Mouse (Mus musculus): ENCODE measurements around the gene Cdc14a. TPM values are rescaled to one million over a fixed set of nuclear protein-coding genes. Genes with fewer than 3 reads are reported as not detected.
A peak's percentile ranks its signal among the peaks of the same experiment; 100 is the strongest.

Cdc14a gene
- polyA plus RNA-seq, 1 experiment from 2014 or later: 15.7 TPM

- H3K9ac ChIP-seq (replicated peaks; ENCODE audit: low read depth, low read length): no peak overlapping the region
- no peaks in the 10 kb centered on the region; the same call in none of the 2 replicates for H3K36me3 ChIP-seq (ENCODE audit: control insufficient read depth, insufficient read depth, low read length)
- no peak for ATAC-seq (ENCODE audit: insufficient number of reproducible peaks, insufficient read depth, low FRiP score, low read depth)
- no peak overlapping the region; the same call in 1 of the 2 replicates for H3K27ac ChIP-seq (ENCODE audit: low read length)
- H3K4me2 ChIP-seq (replicated peaks; ENCODE audit: low read depth, low read length): no peak overlapping the region
- no peaks in the 10 kb centered on the region for H3K9me3 ChIP-seq (ENCODE audit: control insufficient read depth, low read depth, low read length)
- peaks cover 7% of the 10 kb centered on the region for H3K4me1 ChIP-seq (ENCODE audit: control insufficient read depth, insufficient read depth, low read length)
- H3K27me3 ChIP-seq (ENCODE audit: control insufficient read depth, insufficient read depth, low read length): no peaks in the 10 kb centered on the region
- 62% methylated on average over 9 of the region's 9 CpGs for WGBS
- H3K4me3 ChIP-seq (ENCODE audit: low read depth, low read length): no peak overlapping the region
These were observed 43.5 kb downstream of the Cdc14a start for GRCm38 (mm10) chr3:116380319-116380718.

GRCm38 (mm10) chr3:116375442-116375841, 48.4 kb downstream of the Cdc14a start:
- Histone ChIP-seq H3K36me3 (ENCODE audit: control insufficient read depth, insufficient read depth, low read length) (no peaks in the 10 kb centered on the region; the same call in 1 of the 2 replicates), H3K4me3 (ENCODE audit: low read depth, low read length) (no peak overlapping the region), H3K27me3 (ENCODE audit: control insufficient read depth, insufficient read depth, low read length) (no peaks in the 10 kb centered on the region), H3K9ac (replicated peaks; ENCODE audit: low read depth, low read length) (no peak overlapping the region), H3K4me1 (ENCODE audit: control insufficient read depth, insufficient read depth, low read length) (peaks cover 13% of the 10 kb centered on the region), H3K4me2 (replicated peaks; ENCODE audit: low read depth, low read length) (no peak overlapping the region), H3K27ac (ENCODE audit: low read length) (peak overlapping the region; percentile 56; the same call in 1 of the 2 replicates), H3K9me3 (ENCODE audit: control insufficient read depth, low read depth, low read length) (no peaks in the 10 kb centered on the region)
- no peak for ATAC-seq (ENCODE audit: insufficient number of reproducible peaks, insufficient read depth, low FRiP score, low read depth)
- 64% methylated on average over 2 of the region's 2 CpGs for WGBS

GRCm38 (mm10) chr3:116374486-116374885, 49.3 kb downstream of the Cdc14a start:
- Histone ChIP-seq H3K4me2 (replicated peaks; ENCODE audit: low read depth, low read length) (no peak overlapping the region), H3K4me1 (ENCODE audit: control insufficient read depth, insufficient read depth, low read length) (peaks cover 13% of the 10 kb centered on the region), H3K27me3 (ENCODE audit: control insufficient read depth, insufficient read depth, low read length) (no peaks in the 10 kb centered on the region), H3K36me3 (ENCODE audit: control insufficient read depth, insufficient read depth, low read length) (no peaks in the 10 kb centered on the region; the same call in 1 of the 2 replicates), H3K9me3 (ENCODE audit: control insufficient read depth, low read depth, low read length) (no peaks in the 10 kb centered on the region), H3K4me3 (ENCODE audit: low read depth, low read length) (no peak overlapping the region), H3K27ac (ENCODE audit: low read length) (no peak overlapping the region), H3K9ac (replicated peaks; ENCODE audit: low read depth, low read length) (no peak overlapping the region)
- ATAC-seq (ENCODE audit: insufficient number of reproducible peaks, insufficient read depth, low FRiP score, low read depth): no peak
- WGBS: 69% methylated on average over 5 of the region's 5 CpGs

- no peak overlapping the region for H3K27ac ChIP-seq (ENCODE audit: low read length)
- ATAC-seq (ENCODE audit: insufficient number of reproducible peaks, insufficient read depth, low FRiP score, low read depth): no peak
- no peaks in the 10 kb centered on the region; the same call in 1 of the 2 replicates for H3K36me3 ChIP-seq (ENCODE audit: control insufficient read depth, insufficient read depth, low read length)
- H3K9ac ChIP-seq (replicated peaks; ENCODE audit: low read depth, low read length): no peak overlapping the region
- no peaks in the 10 kb centered on the region for H3K27me3 ChIP-seq (ENCODE audit: control insufficient read depth, insufficient read depth, low read length)
- H3K4me1 ChIP-seq (ENCODE audit: control insufficient read depth, insufficient read depth, low read length): peaks cover 13% of the 10 kb centered on the region
- no peak overlapping the region for H3K4me2 ChIP-seq (replicated peaks; ENCODE audit: low read depth, low read length)
- H3K9me3 ChIP-seq (ENCODE audit: control insufficient read depth, low read depth, low read length): no peaks in the 10 kb centered on the region
- no peak overlapping the region for H3K4me3 ChIP-seq (ENCODE audit: low read depth, low read length)
- WGBS: 87% methylated on average over 6 of the region's 6 CpGs
These were observed 50.6 kb downstream of the Cdc14a start for GRCm38 (mm10) chr3:116373196-116373595.

GRCm38 (mm10) chr3:116368868-116369437, 54.9 kb downstream of the Cdc14a start:
- Histone ChIP-seq H3K9me3 (ENCODE audit: control insufficient read depth, low read depth, low read length) (no peaks in the 10 kb centered on the region), H3K4me1 (ENCODE audit: control insufficient read depth, insufficient read depth, low read length) (0 out of 2 replicates have a peak, but pooled peaks cover 2% of the 10 kb centered on the region), H3K4me3 (ENCODE audit: low read depth, low read length) (no peak overlapping the region), H3K36me3 (ENCODE audit: control insufficient read depth, insufficient read depth, low read length) (no peaks in the 10 kb centered on the region), H3K27me3 (ENCODE audit: control insufficient read depth, insufficient read depth, low read length) (no peaks in the 10 kb centered on the region), H3K4me2 (replicated peaks; ENCODE audit: low read depth, low read length) (no peak overlapping the region), H3K9ac (replicated peaks; ENCODE audit: low read depth, low read length) (no peak overlapping the region), H3K27ac (ENCODE audit: low read length) (no peak overlapping the region)
- WGBS: 42% methylated on average over 4 of the region's 4 CpGs
- no peak for ATAC-seq (ENCODE audit: insufficient number of reproducible peaks, insufficient read depth, low FRiP score, low read depth)

GRCm38 (mm10) chr3:116366125-116366524, 57.7 kb downstream of the Cdc14a start:
- no peak overlapping the region for H3K9ac ChIP-seq (replicated peaks; ENCODE audit: low read depth, low read length)
- no peaks in the 10 kb centered on the region for H3K4me1 ChIP-seq (ENCODE audit: control insufficient read depth, insufficient read depth, low read length)
- no peaks in the 10 kb centered on the region for H3K36me3 ChIP-seq (ENCODE audit: control insufficient read depth, insufficient read depth, low read length)
- no peak overlapping the region for H3K4me3 ChIP-seq (ENCODE audit: low read depth, low read length)
- no peaks in the 10 kb centered on the region for H3K9me3 ChIP-seq (ENCODE audit: control insufficient read depth, low read depth, low read length)
- no peaks in the 10 kb centered on the region for H3K27me3 ChIP-seq (ENCODE audit: control insufficient read depth, insufficient read depth, low read length)
- ATAC-seq (ENCODE audit: insufficient number of reproducible peaks, insufficient read depth, low FRiP score, low read depth): no peak
- H3K27ac ChIP-seq (ENCODE audit: low read length): no peak overlapping the region
- 92% methylated on average over 2 of the region's 2 CpGs for WGBS
- no peak overlapping the region for H3K4me2 ChIP-seq (replicated peaks; ENCODE audit: low read depth, low read length)

- Histone ChIP-seq H3K27ac (ENCODE audit: low read length) (no peak overlapping the region), H3K4me2 (replicated peaks; ENCODE audit: low read depth, low read length) (no peak overlapping the region), H3K9me3 (ENCODE audit: control insufficient read depth, low read depth, low read length) (no peaks in the 10 kb centered on the region), H3K36me3 (ENCODE audit: control insufficient read depth, insufficient read depth, low read length) (no peaks in the 10 kb centered on the region), H3K27me3 (ENCODE audit: control insufficient read depth, insufficient read depth, low read length) (no peaks in the 10 kb centered on the region), H3K4me3 (ENCODE audit: low read depth, low read length) (no peak overlapping the region), H3K9ac (replicated peaks; ENCODE audit: low read depth, low read length) (no peak overlapping the region), H3K4me1 (ENCODE audit: control insufficient read depth, insufficient read depth, low read length) (no peaks in the 10 kb centered on the region)
- no peak for ATAC-seq (ENCODE audit: insufficient number of reproducible peaks, insufficient read depth, low FRiP score, low read depth)
- WGBS: 72% methylated on average over 7 of the region's 7 CpGs
These were observed 61.9 kb downstream of the Cdc14a start for GRCm38 (mm10) chr3:116361906-116362305.

- no peak for ATAC-seq (ENCODE audit: insufficient number of reproducible peaks, insufficient read depth, low FRiP score, low read depth)
These were observed 62.7 kb downstream of the Cdc14a start for GRCm38 (mm10) chr3:116361101-116361500.

GRCm38 (mm10) chr3:116357866-116358265, 66.0 kb downstream of the Cdc14a start:
- Histone ChIP-seq H3K27ac (ENCODE audit: low read length) (no peak overlapping the region), H3K4me3 (ENCODE audit: low read depth, low read length) (no peak overlapping the region), H3K36me3 (ENCODE audit: control insufficient read depth, insufficient read depth, low read length) (no peaks in the 10 kb centered on the region), H3K9ac (replicated peaks; ENCODE audit: low read depth, low read length) (no peak overlapping the region), H3K9me3 (ENCODE audit: control insufficient read depth, low read depth, low read length) (no peaks in the 10 kb centered on the region), H3K27me3 (ENCODE audit: control insufficient read depth, insufficient read depth, low read length) (no peaks in the 10 kb centered on the region), H3K4me1 (ENCODE audit: control insufficient read depth, insufficient read depth, low read length) (no peaks in the 10 kb centered on the region), H3K4me2 (replicated peaks; ENCODE audit: low read depth, low read length) (no peak overlapping the region)
- ATAC-seq (ENCODE audit: insufficient number of reproducible peaks, insufficient read depth, low FRiP score, low read depth): no peak
- WGBS: 90% methylated on average over 7 of the region's 7 CpGs

More at GRCm38 (mm10) chr3:116361101-116361500, 62.7 kb downstream of the Cdc14a start:
- WGBS: 68% methylated on average over 5 of the region's 5 CpGs
- Histone ChIP-seq H3K27ac (ENCODE audit: low read length) (no peak overlapping the region), H3K9me3 (ENCODE audit: control insufficient read depth, low read depth, low read length) (no peaks in the 10 kb centered on the region), H3K4me2 (replicated peaks; ENCODE audit: low read depth, low read length) (no peak overlapping the region), H3K4me1 (ENCODE audit: control insufficient read depth, insufficient read depth, low read length) (no peaks in the 10 kb centered on the region), H3K4me3 (ENCODE audit: low read depth, low read length) (no peak overlapping the region), H3K27me3 (ENCODE audit: control insufficient read depth, insufficient read depth, low read length) (no peaks in the 10 kb centered on the region), H3K36me3 (ENCODE audit: control insufficient read depth, insufficient read depth, low read length) (no peaks in the 10 kb centered on the region), H3K9ac (replicated peaks; ENCODE audit: low read depth, low read length) (no peak overlapping the region)
